Mouse (Mus musculus) liver, embryonic 18 days (tissue): ENCODE results near the gene Gm21256. TPM values are rescaled to one million over a fixed set of nuclear protein-coding genes. Genes with fewer than 3 reads are reported as not detected.

Experiments used
- polyA plus RNA-seq: library from polyadenylated mRNA; depleted of rRNA; stranded (reverse); fragments of >200 nt; gene quantifications from 2 replicates; pipeline ENCODE4 v1.2.3, GENCODE M21; 2012; rRNA removed

Gene Gm21256
- polyA plus RNA-seq = not detected in 2 replicates

GRCm38 (mm10) chrY:47450660-47451059 is at the start of gene Gm21256:
Gene Gm21256, plus strand, starts transcription at chrY:47450960.

Other genes with a start within 250 kb of the Gm21256 start
- not detected in 2 replicates for gene Gm21170, start 240.1 kb downstream of the Gm21256 start, polyA plus RNA-seq